Mouse (Mus musculus): ENCODE data around the gene Cyct.

Cyct gene

GRCm38 (mm10) chr2:76338215-76339156 lies 21.8 kb downstream of the Cyct start, which contains the start of gene Pde11a:
TSS of gene Pde11a (minus strand) at chr2:76338774.
- peak; percentile 34 for DNase-seq (ENCODE audit: low spot score)

GRCm38 (mm10) chr2:76334596-76334995 lies 25.7 kb downstream of the Cyct start:
- no peak for DNase-seq (ENCODE audit: low spot score)

GRCm38 (mm10) chr2:76332161-76332805 lies 28.0 kb downstream of the Cyct start:
- DNase-seq (ENCODE audit: low spot score), result no peak

GRCm38 (mm10) chr2:76330081-76330480 lies 30.2 kb downstream of the Cyct start:
- DNase-seq (ENCODE audit: low spot score), result no peak

GRCm38 (mm10) chr2:76326161-76326560 lies 34.1 kb downstream of the Cyct start:
- DNase-seq (ENCODE audit: low spot score), result no peak

- no peak for DNase-seq (ENCODE audit: low spot score)
These were observed 35.8 kb downstream of the Cyct start for GRCm38 (mm10) chr2:76324463-76324862.

- no peak for DNase-seq (ENCODE audit: low spot score)
These were observed 36.9 kb downstream of the Cyct start for GRCm38 (mm10) chr2:76323185-76323875.

- no peak for DNase-seq (ENCODE audit: low spot score)
These were observed 39.9 kb downstream of the Cyct start for GRCm38 (mm10) chr2:76320336-76320735.

GRCm38 (mm10) chr2:76319231-76319630 lies 41.0 kb downstream of the Cyct start:
- no peak for DNase-seq (ENCODE audit: low spot score)
